Mouse (Mus musculus): ENCODE measurements at regions not wholly inside any gene's neighbourhood (a gene's known extent, or its start where the extent isn't known, plus 50 kb on each side); places are given as distances from the start of the nearest gene placed in this dataset.
"Not testable (repeated sequence)": the region's sequence is repeated elsewhere in the genome, so short reads cannot be mapped to it uniquely, and the experiment has no call there.

- not testable (repeated sequence) for H3K4me1 ChIP-seq (replicated peaks; ENCODE audit: control insufficient read depth, insufficient read depth, low read length); H3K36me3 ChIP-seq (ENCODE audit: control insufficient read depth, insufficient read depth, low read length); H3K27ac ChIP-seq (ENCODE audit: low read depth, low read length); H3K4me2 ChIP-seq (replicated peaks; ENCODE audit: low read depth, low read length); DNase-seq (ENCODE audit: low spot score); H3K9ac ChIP-seq (ENCODE audit: low read depth, low read length); ATAC-seq (ENCODE audit: low FRiP score); H3K27me3 ChIP-seq (ENCODE audit: control insufficient read depth, insufficient read depth, low read length); H3K4me3 ChIP-seq (ENCODE audit: low read depth, low read length); H3K9me3 ChIP-seq (ENCODE audit: control insufficient read depth, low read length)
- WGBS, result 97% methylated on average over 23 of the region's 24 CpGs
Measured at GRCm38 (mm10) chr6:37805896-37806295, 64.7 kb upstream of the Trim24 start.

- not testable (repeated sequence) for H3K27ac ChIP-seq (ENCODE audit: low read depth, low read length); H3K9me3 ChIP-seq (ENCODE audit: control insufficient read depth, low read length); H3K4me2 ChIP-seq (replicated peaks; ENCODE audit: low read depth, low read length); H3K4me3 ChIP-seq (ENCODE audit: low read depth, low read length); H3K36me3 ChIP-seq (ENCODE audit: control insufficient read depth, insufficient read depth, low read length); H3K27me3 ChIP-seq (ENCODE audit: control insufficient read depth, insufficient read depth, low read length); H3K9ac ChIP-seq (ENCODE audit: low read depth, low read length); DNase-seq (ENCODE audit: low spot score); H3K4me1 ChIP-seq (replicated peaks; ENCODE audit: control insufficient read depth, insufficient read depth, low read length)
- 80% methylated on average over 1 of the region's 10 CpGs for WGBS
- peak; percentile 54; the same call in 1 of the 2 replicates for ATAC-seq (ENCODE audit: low FRiP score)
Measured at GRCm38 (mm10) chr6:37806529-37807191, 64.0 kb upstream of the Trim24 start.

- H3K9ac ChIP-seq (ENCODE audit: low read depth, low read length); H3K9me3 ChIP-seq (ENCODE audit: control insufficient read depth, low read length); H3K27ac ChIP-seq (ENCODE audit: low read depth, low read length); ATAC-seq (ENCODE audit: low FRiP score); H3K36me3 ChIP-seq (ENCODE audit: control insufficient read depth, insufficient read depth, low read length); H3K4me1 ChIP-seq (replicated peaks; ENCODE audit: control insufficient read depth, insufficient read depth, low read length); H3K4me2 ChIP-seq (replicated peaks; ENCODE audit: low read depth, low read length); DNase-seq (ENCODE audit: low spot score); H3K4me3 ChIP-seq (ENCODE audit: low read depth, low read length); H3K27me3 ChIP-seq (ENCODE audit: control insufficient read depth, insufficient read depth, low read length): not testable (repeated sequence)
- 70% methylated on average over 2 of the region's 2 CpGs for WGBS
Measured at GRCm38 (mm10) chr6:37815218-37815617, 55.4 kb upstream of the Trim24 start.

All from hindbrain, embryonic 11.5 days (tissue).